Mouse (Mus musculus) liver, postnatal 0 days (tissue): ENCODE results near the gene Slc38a8. TPM values are rescaled to one million over a fixed set of nuclear protein-coding genes. Genes with fewer than 3 reads are reported as not detected.

Experiments used
- ATAC-seq: fragments of 200-750 bp; cut with Nextera tagmentation; 2 replicates; pipeline ENCODE4 v1.8.0; 2017; ENCODE audit warnings: mild to moderate bottlenecking, moderate library complexity
- DNase-seq: peaks from one replicate; pipeline ENCODE4 v3.0.0-alpha.2; 2016
- H3K27ac ChIP-seq: fragments of 300-500 bp; sonication (generic); 2 replicates; pipeline ENCODE4 v1.5.1; 2014; ENCODE audit warnings: antibody characterized with exemption, moderate library complexity, mild to moderate bottlenecking, low read depth
- H3K27me3 ChIP-seq: fragments of 300-500 bp; sonication (generic); 2 replicates; pipeline ENCODE4 v1.6.1; 2014; ENCODE audit warnings: low read length, control low read depth, mixed read lengths; ENCODE audit not compliant: insufficient read depth
- H3K36me3 ChIP-seq: fragments of 300-500 bp; sonication (generic); replicated peaks from 2 replicates; pipeline ENCODE4 v1.6.1; 2014; ENCODE audit warnings: mild to moderate bottlenecking, control low read depth, low read length, moderate library complexity, mixed read lengths; ENCODE audit not compliant: insufficient read depth
- H3K4me1 ChIP-seq: fragments of 300-500 bp; sonication (generic); 2 replicates; pipeline ENCODE4 v1.6.1; 2014; ENCODE audit warnings: antibody characterized with exemption, mild to moderate bottlenecking, control low read depth; ENCODE audit not compliant: insufficient read depth
- H3K4me2 ChIP-seq: fragments of 300-500 bp; sonication (generic); 2 replicates; pipeline ENCODE4 v1.6.1; 2014; ENCODE audit warnings: low read depth, mild to moderate bottlenecking, low read length, moderate library complexity, mixed read lengths
- H3K4me3 ChIP-seq: fragments of 300-500 bp; sonication (generic); 2 replicates; pipeline ENCODE4 v1.5.1; 2014; ENCODE audit warnings: low read depth, low read length
- H3K9ac ChIP-seq: fragments of 300-500 bp; sonication (generic); replicated peaks from 2 replicates; pipeline ENCODE4 v1.6.1; 2014; ENCODE audit warnings: mild to moderate bottlenecking, moderate library complexity
- H3K9me3 ChIP-seq: fragments of 300-500 bp; sonication (generic); 2 replicates; pipeline ENCODE4 v1.6.1; 2016; ENCODE audit warnings: mild to moderate bottlenecking, control low read depth, low read length, mixed read lengths
- CTCF ChIP-seq: sonication (generic); IDR thresholded peaks from 2 replicates; pipeline ENCODE4 v1.5.1; 2016; ENCODE audit warnings: antibody characterized with exemption, low read depth
- EP300 ChIP-seq: IDR thresholded peaks from 2 replicates; pipeline ENCODE4 v1.6.1; 2016; ENCODE audit warnings: antibody characterized with exemption, low read depth, mild to moderate bottlenecking
- WGBS: fragments of 180-500 bp; shearing (Covaris S2); extraction: QIAGEN DNeasy Blood & Tissue Kit; methylation state at CpG from one replicate; pipeline ENCODE4 v1.1.7; 2014; ENCODE audit not compliant: insufficient replicate concordance; 5-methylcytosine and 5-hydroxymethylcytosine counted together
- polyA plus RNA-seq: library from polyadenylated mRNA; unstranded; fragments of >200 nt; fragmentation: Nextera tagmentation; extraction: Ambion mirVana; gene quantifications from 2 replicates; pipeline ENCODE4 v1.2.1, GENCODE M21; 2015

Gene Slc38a8
- polyA plus RNA-seq, 1 experiment from 2014 or later: not detected

- H3K4me3 ChIP-seq: no peak overlapping the region
- no peaks in the 10 kb centered on the region for H3K36me3 ChIP-seq
- no peak overlapping the region for H3K27ac ChIP-seq
- H3K4me1 ChIP-seq: peaks cover 3% of the 10 kb centered on the region; the same call in 1 of the 2 replicates
- H3K9me3 ChIP-seq: no peaks in the 10 kb centered on the region
- WGBS: 79% methylated on average over 8 of the region's 8 CpGs
- TF ChIP-seq EP300 (no peak), CTCF (no peak)
- H3K9ac ChIP-seq: no peak overlapping the region
- H3K27me3 ChIP-seq: peaks cover 27% of the 10 kb centered on the region
- ATAC-seq: no peak
- no peak overlapping the region for H3K4me2 ChIP-seq
- DNase-seq: no peak
These were observed 33.4 kb downstream of the Slc38a8 start for GRCm38 (mm10) chr8:119468091-119468490.

- WGBS: 69% methylated on average over 10 of the region's 10 CpGs
- ATAC-seq: no peak
- H3K9me3 ChIP-seq: no peaks in the 10 kb centered on the region
- TF ChIP-seq EP300: no peak
- no peak for TF ChIP-seq CTCF
- no peak overlapping the region for H3K4me2 ChIP-seq
- H3K27ac ChIP-seq: no peak overlapping the region
- H3K27me3 ChIP-seq: peaks cover 27% of the 10 kb centered on the region
- no peak for DNase-seq
- no peak overlapping the region for H3K9ac ChIP-seq
- H3K4me3 ChIP-seq: no peak overlapping the region
- H3K4me1 ChIP-seq: peaks cover 3% of the 10 kb centered on the region; the same call in 1 of the 2 replicates
- no peaks in the 10 kb centered on the region for H3K36me3 ChIP-seq
These were observed 34.7 kb downstream of the Slc38a8 start for GRCm38 (mm10) chr8:119466794-119467193.

GRCm38 (mm10) chr8:119466105-119466504 is 35.4 kb downstream of the Slc38a8 start:
- DNase-seq: no peak
- Histone ChIP-seq H3K9me3 (no peaks in the 10 kb centered on the region), H3K27ac (no peak overlapping the region), H3K9ac (no peak overlapping the region), H3K4me3 (no peak overlapping the region), H3K4me2 (no peak overlapping the region; the same call in 1 of the 2 replicates), H3K36me3 (no peaks in the 10 kb centered on the region), H3K4me1 (peaks cover 3% of the 10 kb centered on the region; the same call in 1 of the 2 replicates), H3K27me3 (peaks cover 27% of the 10 kb centered on the region)
- no peak for TF ChIP-seq CTCF
- TF ChIP-seq EP300: no peak
- ATAC-seq: no peak
- WGBS: 5% methylated on average over 18 of the region's 18 CpGs

- ATAC-seq: no peak
- H3K27me3 ChIP-seq: peaks cover 27% of the 10 kb centered on the region
These were observed 37.8 kb downstream of the Slc38a8 start for GRCm38 (mm10) chr8:119463709-119464108.

GRCm38 (mm10) chr8:119461356-119461755 is 40.1 kb downstream of the Slc38a8 start:
- H3K9ac ChIP-seq: no peak overlapping the region
- TF ChIP-seq CTCF (no peak), EP300 (no peak)
- no peaks in the 10 kb centered on the region for H3K9me3 ChIP-seq
- no peaks in the 10 kb centered on the region for H3K36me3 ChIP-seq
- peaks cover 27% of the 10 kb centered on the region for H3K27me3 ChIP-seq
- no peak overlapping the region for H3K4me3 ChIP-seq
- peaks cover 3% of the 10 kb centered on the region; the same call in 1 of the 2 replicates for H3K4me1 ChIP-seq
- no peak for ATAC-seq
- H3K4me2 ChIP-seq: no peak overlapping the region
- no peak for DNase-seq
- no peak overlapping the region for H3K27ac ChIP-seq
- 69% methylated on average over 9 of the region's 9 CpGs for WGBS

More at GRCm38 (mm10) chr8:119463709-119464108, 37.8 kb downstream of the Slc38a8 start:
- 51% methylated on average over 7 of the region's 7 CpGs for WGBS
- no peak overlapping the region for H3K27ac ChIP-seq
- TF ChIP-seq CTCF: no peak
- TF ChIP-seq EP300: no peak
- no peak overlapping the region for H3K9ac ChIP-seq
- no peaks in the 10 kb centered on the region for H3K36me3 ChIP-seq
- H3K4me2 ChIP-seq: no peak overlapping the region
- H3K4me3 ChIP-seq: no peak overlapping the region
- H3K4me1 ChIP-seq: peaks cover 3% of the 10 kb centered on the region; the same call in 1 of the 2 replicates
- H3K9me3 ChIP-seq: no peaks in the 10 kb centered on the region
- DNase-seq: no peak

GRCm38 (mm10) chr8:119459724-119460123 is 41.8 kb downstream of the Slc38a8 start:
- Histone ChIP-seq H3K4me1 (no peaks in the 10 kb centered on the region), H3K36me3 (no peaks in the 10 kb centered on the region), H3K27ac (no peak overlapping the region), H3K9ac (no peak overlapping the region), H3K27me3 (peaks cover 10% of the 10 kb centered on the region; the same call in 1 of the 2 replicates), H3K9me3 (no peaks in the 10 kb centered on the region), H3K4me3 (no peak overlapping the region), H3K4me2 (no peak overlapping the region)
- DNase-seq: no peak
- TF ChIP-seq EP300 (no peak), CTCF (no peak)
- WGBS: 50% methylated on average over 16 of the region's 16 CpGs
- no peak for ATAC-seq
